Mouse (Mus musculus): ENCODE measurements at regions not wholly inside any gene's neighbourhood (a gene's known extent, or its start where the extent isn't known, plus 50 kb on each side); places are given as distances from the start of the nearest gene placed in this dataset.
"Not testable (repeated sequence)": the region's sequence is repeated elsewhere in the genome, so short reads cannot be mapped to it uniquely, and the experiment has no call there.

GRCm38 (mm10) chr11:25055698-25056097 lies 977.8 kb downstream of the Bcl11a start:
- 60% methylated on average over 2 of the region's 2 CpGs for WGBS
- no peak overlapping the region for H3K9ac ChIP-seq
- peaks cover 5% of the 10 kb centered on the region for H3K4me1 ChIP-seq (replicated peaks)
- no peak overlapping the region for H3K4me2 ChIP-seq
- peaks cover 3% of the 10 kb centered on the region; the same call in 1 of the 2 replicates for H3K9me3 ChIP-seq (replicated peaks)
- ATAC-seq (ENCODE audit: insufficient number of reproducible peaks, low FRiP score), result no peak
- no peaks in the 10 kb centered on the region for H3K36me3 ChIP-seq
- no peak overlapping the region for H3K27ac ChIP-seq (ENCODE audit: poor library complexity, severe bottlenecking)
- H3K27me3 ChIP-seq (replicated peaks), result no peaks in the 10 kb centered on the region
- no peak overlapping the region for H3K4me3 ChIP-seq

- no peak overlapping the region for H3K9ac ChIP-seq
- 0 out of 2 replicates have a peak overlapping the region, but pooled peaks have one; percentile 6 for H3K27ac ChIP-seq (ENCODE audit: poor library complexity, severe bottlenecking)
- ATAC-seq (ENCODE audit: insufficient number of reproducible peaks, low FRiP score), result peak; percentile 33; the same call in 1 of the 2 replicates
- no peaks in the 10 kb centered on the region for H3K36me3 ChIP-seq
- peak overlapping the region; percentile 12 for H3K4me3 ChIP-seq
- H3K9me3 ChIP-seq (replicated peaks), result peaks cover 3% of the 10 kb centered on the region; the same call in 1 of the 2 replicates
- H3K4me1 ChIP-seq (replicated peaks), result peaks cover 5% of the 10 kb centered on the region
- no peaks in the 10 kb centered on the region for H3K27me3 ChIP-seq (replicated peaks)
- WGBS, result 8% methylated on average over 7 of the region's 7 CpGs
- H3K4me2 ChIP-seq, result peak overlapping the region; percentile 43
These were observed 979.3 kb downstream of the Bcl11a start for GRCm38 (mm10) chr11:25057093-25057521.

- no peaks in the 10 kb centered on the region for H3K27me3 ChIP-seq (replicated peaks)
- H3K4me2 ChIP-seq, result peak overlapping the region; percentile 43
- no peaks in the 10 kb centered on the region for H3K36me3 ChIP-seq
- H3K4me1 ChIP-seq (replicated peaks), result peaks cover 5% of the 10 kb centered on the region
- H3K9ac ChIP-seq, result no peak overlapping the region
- ATAC-seq (ENCODE audit: insufficient number of reproducible peaks, low FRiP score), result no peak
- H3K9me3 ChIP-seq (replicated peaks), result peaks cover 3% of the 10 kb centered on the region; the same call in 1 of the 2 replicates
- 0 out of 2 replicates have a peak overlapping the region, but pooled peaks have one; percentile 6 for H3K27ac ChIP-seq (ENCODE audit: poor library complexity, severe bottlenecking)
- H3K4me3 ChIP-seq, result no peak overlapping the region
- 19% methylated on average over 2 of the region's 2 CpGs for WGBS
These were observed 979.7 kb downstream of the Bcl11a start for GRCm38 (mm10) chr11:25057543-25057942.

- Histone ChIP-seq H3K27me3 (replicated peaks) (no peaks in the 10 kb centered on the region), H3K36me3 (no peaks in the 10 kb centered on the region), H3K4me2 (no peak overlapping the region), H3K9ac (no peak overlapping the region), H3K27ac (ENCODE audit: poor library complexity, severe bottlenecking) (no peak overlapping the region), H3K9me3 (replicated peaks) (no peaks in the 10 kb centered on the region), H3K4me3 (no peak overlapping the region), H3K4me1 (replicated peaks) (no peaks in the 10 kb centered on the region)
- ATAC-seq (ENCODE audit: insufficient number of reproducible peaks, low FRiP score), result no peak
- WGBS, result 55% methylated on average over 4 of the region's 4 CpGs
These were observed 985.2 kb downstream of the Bcl11a start for GRCm38 (mm10) chr11:25063042-25063441.

- H3K27ac ChIP-seq (ENCODE audit: poor library complexity, severe bottlenecking), result no peak overlapping the region
- H3K4me3 ChIP-seq, result no peak overlapping the region
- no peaks in the 10 kb centered on the region for H3K36me3 ChIP-seq
- no peaks in the 10 kb centered on the region for H3K27me3 ChIP-seq (replicated peaks)
- no peaks in the 10 kb centered on the region for H3K4me1 ChIP-seq (replicated peaks)
- no peak for ATAC-seq (ENCODE audit: insufficient number of reproducible peaks, low FRiP score)
- no peak overlapping the region for H3K9ac ChIP-seq
- H3K4me2 ChIP-seq, result no peak overlapping the region
- H3K9me3 ChIP-seq (replicated peaks), result no peaks in the 10 kb centered on the region
- WGBS, result 35% methylated on average over 2 of the region's 2 CpGs
These were observed 986.1 kb downstream of the Bcl11a start for GRCm38 (mm10) chr11:25063978-25064377.

GRCm38 (mm10) chr11:25099976-25100375 lies 1022.1 kb downstream of the Bcl11a start:
- H3K27ac ChIP-seq (ENCODE audit: poor library complexity, severe bottlenecking); H3K4me3 ChIP-seq; H3K36me3 ChIP-seq; H3K4me1 ChIP-seq (replicated peaks); ATAC-seq (ENCODE audit: insufficient number of reproducible peaks, low FRiP score); H3K27me3 ChIP-seq (replicated peaks); H3K9me3 ChIP-seq (replicated peaks); H3K4me2 ChIP-seq; H3K9ac ChIP-seq: not testable (repeated sequence)
- 84% methylated on average over 3 of the region's 3 CpGs for WGBS

GRCm38 (mm10) chr11:25104432-25104831 lies 1026.6 kb downstream of the Bcl11a start:
- H3K27me3 ChIP-seq (replicated peaks), result no peaks in the 10 kb centered on the region
- no peak for ATAC-seq (ENCODE audit: insufficient number of reproducible peaks, low FRiP score)

GRCm38 (mm10) chr11:25124458-25124857 lies 1046.6 kb downstream of the Bcl11a start:
- no peak overlapping the region for H3K4me3 ChIP-seq
- no peak overlapping the region for H3K9ac ChIP-seq
- no peak overlapping the region for H3K4me2 ChIP-seq
- no peaks in the 10 kb centered on the region for H3K27me3 ChIP-seq (replicated peaks)
- H3K27ac ChIP-seq (ENCODE audit: poor library complexity, severe bottlenecking), result no peak overlapping the region
- no peaks in the 10 kb centered on the region for H3K36me3 ChIP-seq
- peaks cover 5% of the 10 kb centered on the region; the same call in 1 of the 2 replicates for H3K4me1 ChIP-seq (replicated peaks)
- no peak for ATAC-seq (ENCODE audit: insufficient number of reproducible peaks, low FRiP score)
- no peaks in the 10 kb centered on the region for H3K9me3 ChIP-seq (replicated peaks)
- 39% methylated on average over 2 of the region's 2 CpGs for WGBS

More at GRCm38 (mm10) chr11:25104432-25104831, 1026.6 kb downstream of the Bcl11a start:
- H3K27ac ChIP-seq (ENCODE audit: poor library complexity, severe bottlenecking), result no peak overlapping the region
- H3K9ac ChIP-seq, result no peak overlapping the region
- H3K4me3 ChIP-seq, result no peak overlapping the region
- no peaks in the 10 kb centered on the region for H3K4me1 ChIP-seq (replicated peaks)
- H3K4me2 ChIP-seq, result no peak overlapping the region
- no peaks in the 10 kb centered on the region for H3K9me3 ChIP-seq (replicated peaks)
- 68% methylated on average over 8 of the region's 8 CpGs for WGBS
- H3K36me3 ChIP-seq, result no peaks in the 10 kb centered on the region

GRCm38 (mm10) chr11:25142226-25142625 lies 1064.4 kb downstream of the Bcl11a start:
- H3K9me3 ChIP-seq (replicated peaks), result no peaks in the 10 kb centered on the region
- 57% methylated on average over 2 of the region's 2 CpGs for WGBS
- H3K4me3 ChIP-seq, result no peak overlapping the region
- no peaks in the 10 kb centered on the region for H3K4me1 ChIP-seq (replicated peaks)
- H3K4me2 ChIP-seq, result no peak overlapping the region
- no peaks in the 10 kb centered on the region for H3K27me3 ChIP-seq (replicated peaks)
- no peak overlapping the region for H3K27ac ChIP-seq (ENCODE audit: poor library complexity, severe bottlenecking)
- no peaks in the 10 kb centered on the region for H3K36me3 ChIP-seq
- no peak overlapping the region for H3K9ac ChIP-seq
- no peak for ATAC-seq (ENCODE audit: insufficient number of reproducible peaks, low FRiP score)

GRCm38 (mm10) chr11:25142833-25143232 lies 1065.0 kb downstream of the Bcl11a start:
- Histone ChIP-seq H3K4me1 (replicated peaks) (no peaks in the 10 kb centered on the region), H3K9ac (no peak overlapping the region), H3K9me3 (replicated peaks) (no peaks in the 10 kb centered on the region), H3K4me2 (no peak overlapping the region), H3K27ac (ENCODE audit: poor library complexity, severe bottlenecking) (no peak overlapping the region), H3K36me3 (no peaks in the 10 kb centered on the region), H3K27me3 (replicated peaks) (no peaks in the 10 kb centered on the region), H3K4me3 (no peak overlapping the region)
- 83% methylated on average over 4 of the region's 4 CpGs for WGBS
- no peak for ATAC-seq (ENCODE audit: insufficient number of reproducible peaks, low FRiP score)

- Histone ChIP-seq H3K9ac (no peak overlapping the region), H3K27me3 (replicated peaks) (no peaks in the 10 kb centered on the region), H3K36me3 (no peaks in the 10 kb centered on the region), H3K9me3 (replicated peaks) (no peaks in the 10 kb centered on the region), H3K4me2 (no peak overlapping the region), H3K4me1 (replicated peaks) (no peaks in the 10 kb centered on the region), H3K27ac (ENCODE audit: poor library complexity, severe bottlenecking) (no peak overlapping the region), H3K4me3 (no peak overlapping the region)
- WGBS, result 67% methylated on average over 3 of the region's 3 CpGs
- ATAC-seq (ENCODE audit: insufficient number of reproducible peaks, low FRiP score), result no peak
These were observed 1063.3 kb downstream of the 5730522E02Rik start for GRCm38 (mm10) chr11:25147287-25147686.

GRCm38 (mm10) chr11:25156705-25157104 lies 1053.9 kb downstream of the 5730522E02Rik start:
- WGBS, result 28% methylated on average over 5 of the region's 5 CpGs

More at GRCm38 (mm10) chr11:25156705-25157104, 1053.9 kb downstream of the 5730522E02Rik start:
- Histone ChIP-seq H3K9me3 (replicated peaks) (no peaks in the 10 kb centered on the region), H3K27me3 (replicated peaks) (no peaks in the 10 kb centered on the region), H3K4me3 (no peak overlapping the region), H3K4me2 (peak overlapping the region; percentile 56), H3K4me1 (replicated peaks) (no peaks in the 10 kb centered on the region), H3K36me3 (no peaks in the 10 kb centered on the region), H3K9ac (no peak overlapping the region), H3K27ac (ENCODE audit: poor library complexity, severe bottlenecking) (no peak overlapping the region)
- ATAC-seq (ENCODE audit: insufficient number of reproducible peaks, low FRiP score), result no peak
